Mouse (Mus musculus) lung, postnatal 0 days (tissue): ENCODE measurements around the gene Slc29a1.

Experiments used
- CTCF ChIP-seq: IDR thresholded peaks from 2 replicates; pipeline ENCODE4 v1.5.1; 2016; ENCODE audit warnings: antibody characterized with exemption, mild to moderate bottlenecking
- EP300 ChIP-seq: IDR thresholded peaks from 2 replicates; pipeline ENCODE4 v1.6.1; 2016; ENCODE audit warnings: antibody characterized with exemption, mild to moderate bottlenecking, control low read depth

GRCm38 (mm10) chr17:45634033-45634432 lies 34.6 kb upstream of the Slc29a1 start:
- TF ChIP-seq CTCF = no peak
- TF ChIP-seq EP300 = no peak
